13 mouse cellular contexts compared by ENCODE assay signal in the genomic region with DNA sequence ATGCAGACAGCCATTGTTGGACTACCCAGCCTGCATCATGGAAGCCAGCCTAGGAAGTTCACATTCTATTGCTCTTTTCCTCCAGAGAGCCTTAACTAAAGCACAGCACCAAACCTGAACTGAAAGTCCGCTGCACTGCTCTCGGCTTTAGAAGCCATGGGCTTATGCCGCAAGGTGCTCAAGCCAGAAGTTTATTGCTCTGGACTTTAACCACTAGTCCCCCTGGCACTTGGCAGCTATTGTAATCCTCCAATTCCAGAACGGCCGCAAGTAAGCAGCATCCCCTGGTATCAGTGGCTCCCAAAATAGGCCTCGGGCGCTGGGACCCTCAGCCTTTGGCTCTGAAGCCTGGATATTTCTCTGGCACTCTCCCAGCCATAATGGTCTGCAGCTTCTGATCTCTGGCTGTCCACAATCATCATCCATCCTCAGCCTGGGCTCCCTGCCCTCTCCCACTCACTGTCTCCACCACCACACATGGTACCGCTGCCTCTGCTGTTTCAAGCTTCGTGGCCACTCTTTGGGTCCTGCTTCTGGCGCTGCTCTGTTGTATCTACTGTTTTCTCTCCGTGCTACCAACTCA.
"Had no signal": no experiment of that assay in that cellular context is flagged by ENCODE, and none has a peak within 500 bp of the region (broad histone marks: within the 10 kb centered on the region; RNA-seq: fewer than 3 reads in every experiment).

No protein-coding gene starts in this region.

- DNase-seq: left cerebral cortex, postnatal 4 days; lung, adult 18-20 months; lung, postnatal 10 days; lung, postnatal 4 days; midbrain, embryonic 14.5 days; right cerebral cortex, adult 18-20 months; right cerebral cortex, postnatal 25 days; thymus, postnatal 36 days had no signal

- H3K9me3 ChIP-seq: limb, embryonic 13.5 days; midbrain, embryonic 10.5 days; neural tube, embryonic 15.5 days had no signal

- H3K27ac ChIP-seq: limb, embryonic 13.5 days; liver, embryonic 14.5 days; midbrain, embryonic 10.5 days; neural tube, embryonic 15.5 days had no signal

- H3K36me3 ChIP-seq: limb, embryonic 13.5 days; midbrain, embryonic 10.5 days; neural tube, embryonic 15.5 days had no signal

- H3K4me1 ChIP-seq: midbrain, embryonic 10.5 days; neural tube, embryonic 15.5 days had no signal

- H3K27me3 ChIP-seq: limb, embryonic 13.5 days; neural tube, embryonic 15.5 days had no signal

- H3K4me2 ChIP-seq: limb, embryonic 13.5 days; neural tube, embryonic 15.5 days had no signal

- H3K4me3 ChIP-seq: limb, embryonic 13.5 days; midbrain, embryonic 10.5 days; myocyte; neural tube, embryonic 15.5 days had no signal

- H3K9ac ChIP-seq: limb, embryonic 13.5 days; liver, embryonic 14.5 days; neural tube, embryonic 15.5 days had no signal
